Mouse (Mus musculus) hindbrain, embryonic 14.5 days (tissue): ENCODE results near the gene Fras1. TPM values are rescaled to one million over a fixed set of nuclear protein-coding genes. Genes with fewer than 3 reads are reported as not detected.

Experiments used
- ATAC-seq: fragments of 200-750 bp; cut with Nextera tagmentation; 2 replicates; pipeline ENCODE4 v1.8.0; 2017; ENCODE audit warnings: moderate number of reproducible peaks, mild to moderate bottlenecking, moderate TSS enrichment, moderate library complexity; ENCODE audit not compliant: low FRiP score
- DNase-seq: peaks from one replicate; pipeline ENCODE4 v3.0.0-alpha.2; 2015; ENCODE audit warnings: low spot score
- H3K27ac ChIP-seq: fragments of 300-500 bp; sonication (generic); 2 replicates; pipeline ENCODE4 v1.5.1; 2014; ENCODE audit warnings: mild to moderate bottlenecking, moderate library complexity
- H3K27me3 ChIP-seq: fragments of 300-500 bp; sonication (generic); 2 replicates; pipeline ENCODE4 v1.6.1; 2014; ENCODE audit warnings: mild to moderate bottlenecking, low read length, mixed read lengths; ENCODE audit not compliant: control insufficient read depth, insufficient read depth
- H3K36me3 ChIP-seq: fragments of 300-500 bp; sonication (generic); replicated peaks from 2 replicates; pipeline ENCODE4 v1.6.1; 2014; ENCODE audit not compliant: control insufficient read depth, insufficient read depth
- H3K4me1 ChIP-seq: fragments of 300-500 bp; sonication (generic); replicated peaks from 2 replicates; pipeline ENCODE4 v1.6.1; 2014; ENCODE audit warnings: antibody characterized with exemption, low read length, mixed read lengths; ENCODE audit not compliant: control insufficient read depth, insufficient read depth
- H3K4me2 ChIP-seq: fragments of 300-500 bp; sonication (generic); replicated peaks from 2 replicates; pipeline ENCODE4 v1.6.1; 2014; ENCODE audit warnings: mild to moderate bottlenecking, moderate library complexity
- H3K4me3 ChIP-seq: fragments of 300-500 bp; sonication (generic); replicated peaks from 2 replicates; pipeline ENCODE4 v1.5.1; 2014; ENCODE audit warnings: mild to moderate bottlenecking, low read length
- H3K9ac ChIP-seq: fragments of 300-500 bp; sonication (generic); 2 replicates; pipeline ENCODE4 v1.6.1; 2014
- H3K9me3 ChIP-seq: fragments of 300-500 bp; sonication (generic); 2 replicates; pipeline ENCODE4 v1.6.1; 2016; ENCODE audit warnings: low read length; ENCODE audit not compliant: control insufficient read depth
- WGBS: fragments of 180-500 bp; shearing (Covaris S2); extraction: QIAGEN DNeasy Blood & Tissue Kit; methylation state at CpG from one replicate; pipeline ENCODE4 v1.1.7; 2014; 5-methylcytosine and 5-hydroxymethylcytosine counted together
- polyA plus RNA-seq: library from polyadenylated mRNA; unstranded; fragments of >200 nt; fragmentation: Nextera tagmentation; extraction: Ambion mirVana; gene quantifications from 2 replicates; pipeline ENCODE4 v1.2.1, GENCODE M21; 2014

The Fras1 gene
- polyA plus RNA-seq: 7.0 and 9.8 TPM in 2 replicates

- 1% methylated on average over 16 of the region's 16 CpGs for WGBS
- Histone ChIP-seq H3K4me1 (peaks cover 13% of the 10 kb centered on the region; the same call in 1 of the 2 replicates), H3K4me2 (peak within 1 kb of the TSS; percentile 84), H3K4me3 (peak within 1 kb of the TSS; percentile 61), H3K27me3 (0 out of 2 replicates have a peak, but pooled peaks cover 6% of the 10 kb centered on the region), H3K9ac (peak within 1 kb of the TSS; percentile 56), H3K27ac (peak within 1 kb of the TSS; percentile 3), H3K36me3 (no peaks in the 10 kb centered on the region), H3K9me3 (no peaks in the 10 kb centered on the region)
- peak; percentile 66 for DNase-seq
- ATAC-seq: peak; percentile 69
Measured at GRCm38 (mm10) chr5:96373567-96373985, at the start of gene Fras1. Gene Fras1, plus strand, starts transcription at chr5:96373955.

- no peak overlapping the region for H3K4me3 ChIP-seq
- H3K27ac ChIP-seq: no peak overlapping the region
- ATAC-seq (no peak), DNase-seq (no peak)
- H3K9ac ChIP-seq: no peak overlapping the region
- 92% methylated on average over 25 of the region's 25 CpGs for WGBS
- no peaks in the 10 kb centered on the region for H3K9me3 ChIP-seq
- H3K27me3 ChIP-seq: no peaks in the 10 kb centered on the region
- H3K4me2 ChIP-seq: no peak overlapping the region
- H3K36me3 ChIP-seq: no peaks in the 10 kb centered on the region
- no peaks in the 10 kb centered on the region for H3K4me1 ChIP-seq
Measured at GRCm38 (mm10) chr5:96331048-96331737, 42.6 kb upstream of the Fras1 start.

GRCm38 (mm10) chr5:96331738-96332070 lies 42.1 kb upstream of the Fras1 start:
- WGBS: 85% methylated on average over 5 of the region's 5 CpGs
- no peak overlapping the region for H3K4me3 ChIP-seq
- no peak overlapping the region for H3K4me2 ChIP-seq

GRCm38 (mm10) chr5:96333963-96334362 lies 39.8 kb upstream of the Fras1 start:
- Histone ChIP-seq H3K4me2 (no peak overlapping the region), H3K9ac (no peak overlapping the region), H3K9me3 (no peaks in the 10 kb centered on the region), H3K4me1 (no peaks in the 10 kb centered on the region), H3K4me3 (no peak overlapping the region), H3K27me3 (no peaks in the 10 kb centered on the region), H3K36me3 (no peaks in the 10 kb centered on the region), H3K27ac (no peak overlapping the region)
- WGBS: 67% methylated on average over 3 of the region's 3 CpGs
- no peak for ATAC-seq
- DNase-seq: peak; percentile 68

More at GRCm38 (mm10) chr5:96331738-96332070, 42.1 kb upstream of the Fras1 start:
- Histone ChIP-seq H3K4me1 (no peaks in the 10 kb centered on the region), H3K27me3 (no peaks in the 10 kb centered on the region), H3K9me3 (no peaks in the 10 kb centered on the region), H3K36me3 (no peaks in the 10 kb centered on the region), H3K9ac (no peak overlapping the region), H3K27ac (no peak overlapping the region)
- no peak for ATAC-seq
- DNase-seq: no peak

- WGBS: 95% methylated on average over 6 of the region's 6 CpGs
- no peaks in the 10 kb centered on the region for H3K9me3 ChIP-seq
- no peak overlapping the region for H3K4me2 ChIP-seq
- DNase-seq (no peak), ATAC-seq (no peak)
- H3K36me3 ChIP-seq: no peaks in the 10 kb centered on the region
- H3K4me1 ChIP-seq: no peaks in the 10 kb centered on the region
- H3K9ac ChIP-seq: no peak overlapping the region
- no peaks in the 10 kb centered on the region for H3K27me3 ChIP-seq
- H3K4me3 ChIP-seq: no peak overlapping the region
- no peak overlapping the region for H3K27ac ChIP-seq
Measured at GRCm38 (mm10) chr5:96340564-96340963, 33.2 kb upstream of the Fras1 start.

- ATAC-seq (no peak), DNase-seq (no peak)
Measured at GRCm38 (mm10) chr5:96344983-96345382, 28.8 kb upstream of the Fras1 start.

DNA sequence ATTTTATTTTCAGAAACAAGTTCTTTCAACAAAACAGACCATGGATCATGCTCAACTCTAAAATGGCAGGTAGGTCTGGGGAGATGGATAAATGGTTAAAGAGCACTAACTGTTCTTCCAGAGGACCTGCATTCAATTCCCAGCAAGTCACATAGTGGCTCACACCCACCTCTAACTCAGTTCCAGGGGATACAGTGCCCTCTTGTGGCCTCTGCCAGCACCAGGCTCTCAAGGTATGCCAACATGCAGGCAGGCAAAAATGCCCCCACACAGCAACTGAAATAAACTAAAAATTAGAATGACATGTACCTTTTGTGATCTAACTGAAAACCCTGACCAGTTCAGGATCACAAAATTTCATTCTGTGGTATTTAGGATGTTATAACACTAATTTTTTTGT lies 21.8 kb upstream of the Fras1 start:
- Histone ChIP-seq H3K27ac (no peak overlapping the region), H3K4me2 (no peak overlapping the region), H3K9me3 (no peaks in the 10 kb centered on the region), H3K4me1 (no peaks in the 10 kb centered on the region), H3K27me3 (no peaks in the 10 kb centered on the region), H3K9ac (no peak overlapping the region), H3K4me3 (no peak overlapping the region), H3K36me3 (no peaks in the 10 kb centered on the region)
- ATAC-seq (no peak), DNase-seq (no peak)

More at GRCm38 (mm10) chr5:96344983-96345382, 28.8 kb upstream of the Fras1 start:
- no peak overlapping the region for H3K27ac ChIP-seq
- H3K4me3 ChIP-seq: no peak overlapping the region
- no peak overlapping the region for H3K4me2 ChIP-seq
- H3K4me1 ChIP-seq: no peaks in the 10 kb centered on the region
- H3K9ac ChIP-seq: no peak overlapping the region
- no peaks in the 10 kb centered on the region for H3K27me3 ChIP-seq
- no peaks in the 10 kb centered on the region for H3K9me3 ChIP-seq
- WGBS: 74% methylated on average over 2 of the region's 2 CpGs
- no peaks in the 10 kb centered on the region for H3K36me3 ChIP-seq

DNA sequence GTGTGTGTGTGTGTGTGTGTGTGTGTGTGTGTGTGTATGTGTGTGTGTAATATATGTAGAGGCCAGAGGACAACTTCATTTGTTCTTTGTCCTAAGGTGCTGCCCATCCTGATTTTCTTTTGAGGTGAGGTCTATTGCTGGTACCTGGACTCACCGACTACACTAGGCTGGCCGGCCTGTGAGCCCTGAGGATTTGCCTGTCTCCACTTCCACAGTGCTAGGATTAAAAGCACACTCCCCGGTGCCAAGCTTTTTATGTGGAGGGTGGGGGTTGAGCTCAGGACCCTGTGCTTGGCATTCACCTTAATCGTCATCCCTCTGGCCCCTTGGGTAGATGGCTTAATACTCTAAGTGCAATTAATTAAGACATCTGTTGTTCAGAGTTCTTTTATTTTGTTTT lies 9.8 kb upstream of the Fras1 start:
- ATAC-seq: no peak
- WGBS: 66% methylated on average over 4 of the region's 4 CpGs
- no peaks in the 10 kb centered on the region for H3K4me1 ChIP-seq

GRCm38 (mm10) chr5:96365590-96365989 lies 8.2 kb upstream of the Fras1 start:
- H3K9ac ChIP-seq: no peak overlapping the region
- no peak for DNase-seq
- H3K4me1 ChIP-seq: no peaks in the 10 kb centered on the region
- WGBS: 85% methylated on average over 5 of the region's 5 CpGs
- H3K4me3 ChIP-seq: no peak overlapping the region
- H3K27ac ChIP-seq: no peak overlapping the region
- H3K9me3 ChIP-seq: no peaks in the 10 kb centered on the region
- no peak for ATAC-seq
- no peak overlapping the region for H3K4me2 ChIP-seq
- no peaks in the 10 kb centered on the region for H3K27me3 ChIP-seq
- no peaks in the 10 kb centered on the region for H3K36me3 ChIP-seq

More for the DNA sequence above, 9.8 kb upstream of the Fras1 start:
- Histone ChIP-seq H3K27ac (no peak overlapping the region), H3K4me3 (no peak overlapping the region), H3K9me3 (no peaks in the 10 kb centered on the region), H3K36me3 (no peaks in the 10 kb centered on the region), H3K9ac (no peak overlapping the region), H3K27me3 (no peaks in the 10 kb centered on the region), H3K4me2 (no peak overlapping the region)
- DNase-seq: no peak

- ATAC-seq (no peak), DNase-seq (no peak)
- no peak overlapping the region for H3K4me3 ChIP-seq
- no peak overlapping the region for H3K9ac ChIP-seq
- H3K27ac ChIP-seq: no peak overlapping the region
- H3K9me3 ChIP-seq: no peaks in the 10 kb centered on the region
- no peak overlapping the region for H3K4me2 ChIP-seq
- no peaks in the 10 kb centered on the region for H3K27me3 ChIP-seq
- no peaks in the 10 kb centered on the region for H3K36me3 ChIP-seq
- no peaks in the 10 kb centered on the region for H3K4me1 ChIP-seq
Measured at GRCm38 (mm10) chr5:96367260-96367659, 6.5 kb upstream of the Fras1 start.
